Mouse (Mus musculus) midbrain, embryonic 10.5 days (tissue): ENCODE measurements around the gene Ncoa3. TPM values are rescaled to one million over a fixed set of nuclear protein-coding genes. Genes with fewer than 3 reads are reported as not detected.

Experiments
- DNase-seq: peaks from one replicate; pipeline ENCODE4 v3.0.0-alpha.2; 2017; ENCODE audit warnings: low spot score
- H3K27ac ChIP-seq: fragments of 300-500 bp; sonication (generic); replicated peaks from 2 replicates; pipeline ENCODE4 v1.5.1; 2016; ENCODE audit warnings: mild to moderate bottlenecking
- H3K27me3 ChIP-seq: fragments of 300-500 bp; sonication (generic); 2 replicates; pipeline ENCODE4 v1.6.1; 2016; ENCODE audit warnings: low read depth, mild to moderate bottlenecking; ENCODE audit not compliant: poor library complexity, severe bottlenecking
- H3K36me3 ChIP-seq: fragments of 300-500 bp; sonication (generic); 2 replicates; pipeline ENCODE4 v1.6.1; 2016; ENCODE audit warnings: mild to moderate bottlenecking, moderate library complexity
- H3K4me1 ChIP-seq: fragments of 300-500 bp; sonication (generic); 2 replicates; pipeline ENCODE4 v1.6.1; 2016
- H3K4me3 ChIP-seq: fragments of 300-500 bp; sonication (generic); 2 replicates; pipeline ENCODE4 v1.5.1; 2016; ENCODE audit warnings: mild to moderate bottlenecking, moderate library complexity
- H3K9me3 ChIP-seq: fragments of 300-500 bp; sonication (generic); replicated peaks from 2 replicates; pipeline ENCODE4 v1.6.1; 2016; ENCODE audit warnings: mild to moderate bottlenecking
- WGBS: fragments of 180-500 bp; shearing (Covaris S2); methylation state at CpG from one replicate; pipeline ENCODE4 v1.1.7; 2016; 5-methylcytosine and 5-hydroxymethylcytosine counted together
- polyA plus RNA-seq: library from polyadenylated mRNA; unstranded; fragments of >200 nt; fragmentation: Nextera tagmentation; extraction: Ambion mirVana; gene quantifications from 2 replicates; pipeline ENCODE4 v1.2.1, GENCODE M21; 2016

Ncoa3 gene
- polyA plus RNA-seq, 1 experiment from 2014 or later = 15.2 TPM

GRCm38 (mm10) chr2:166051966-166052365, 59.5 kb downstream of the Ncoa3 start:
- WGBS = 92% methylated on average over 7 of the region's 7 CpGs

DNA sequence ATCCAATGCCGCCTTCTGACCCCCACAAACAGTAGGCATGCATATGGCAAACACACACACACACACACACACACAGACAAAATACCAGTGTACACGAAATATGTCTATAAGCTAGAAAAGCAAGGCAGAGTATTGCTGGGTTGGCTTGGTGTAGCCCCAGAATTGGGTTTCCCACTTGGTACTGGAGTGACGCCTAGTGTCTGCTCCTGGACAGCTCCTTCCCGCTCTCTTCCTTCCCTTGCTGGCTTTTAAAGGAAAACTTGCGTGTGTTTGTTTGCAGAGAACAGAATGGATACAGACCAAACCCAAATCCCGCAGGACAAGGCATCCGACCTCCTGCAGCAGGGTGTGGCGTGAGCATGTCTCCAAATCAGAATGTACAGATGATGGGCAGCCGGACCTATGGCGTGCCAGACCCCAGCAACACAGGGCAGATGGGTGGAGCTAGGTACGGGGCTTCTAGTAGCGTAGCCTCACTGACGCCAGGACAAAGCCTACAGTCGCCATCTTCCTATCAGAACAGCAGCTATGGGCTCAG, 61.6 kb downstream of the Ncoa3 start:
- no peaks in the 10 kb centered on the region for H3K9me3 ChIP-seq
- DNase-seq = no peak
- H3K36me3 ChIP-seq = peaks cover 97% of the 10 kb centered on the region
- H3K27ac ChIP-seq = no peak overlapping the region
- WGBS = 93% methylated on average over 14 of the region's 14 CpGs
- H3K4me1 ChIP-seq = no peaks in the 10 kb centered on the region
- no peak overlapping the region for H3K4me3 ChIP-seq
- H3K27me3 ChIP-seq = no peaks in the 10 kb centered on the region

More at GRCm38 (mm10) chr2:166051966-166052365, 59.5 kb downstream of the Ncoa3 start:
- H3K27ac ChIP-seq = no peak overlapping the region
- no peaks in the 10 kb centered on the region for H3K9me3 ChIP-seq
- peaks cover 99% of the 10 kb centered on the region for H3K36me3 ChIP-seq
- H3K4me1 ChIP-seq = no peaks in the 10 kb centered on the region
- no peaks in the 10 kb centered on the region for H3K27me3 ChIP-seq
- no peak for DNase-seq
- H3K4me3 ChIP-seq = no peak overlapping the region

- Histone ChIP-seq H3K9me3 (no peaks in the 10 kb centered on the region), H3K27me3 (no peaks in the 10 kb centered on the region), H3K4me1 (no peaks in the 10 kb centered on the region), H3K27ac (no peak overlapping the region), H3K36me3 (peaks cover 97% of the 10 kb centered on the region), H3K4me3 (no peak overlapping the region)
- no peak for DNase-seq
- WGBS = 80% methylated on average over 7 of the region's 7 CpGs
Measured at GRCm38 (mm10) chr2:166059684-166060423, 67.4 kb downstream of the Ncoa3 start.

- DNase-seq = no peak
- H3K36me3 ChIP-seq = peaks cover 95% of the 10 kb centered on the region
- H3K4me1 ChIP-seq = no peaks in the 10 kb centered on the region
- no peaks in the 10 kb centered on the region for H3K9me3 ChIP-seq
- no peaks in the 10 kb centered on the region for H3K27me3 ChIP-seq
- H3K4me3 ChIP-seq = no peak overlapping the region
- 83% methylated on average over 1 of the region's 1 CpGs for whole genome bisulfite sequencing
- H3K27ac ChIP-seq = no peak overlapping the region
Measured at GRCm38 (mm10) chr2:166062008-166062407, 69.6 kb downstream of the Ncoa3 start.

- Histone ChIP-seq H3K9me3 (no peaks in the 10 kb centered on the region), H3K4me3 (no peak overlapping the region), H3K36me3 (peaks cover 96% of the 10 kb centered on the region), H3K4me1 (no peaks in the 10 kb centered on the region), H3K27me3 (no peaks in the 10 kb centered on the region), H3K27ac (no peak overlapping the region)
- 93% methylated on average over 8 of the region's 8 CpGs for WGBS
- no peak for DNase-seq
Measured at GRCm38 (mm10) chr2:166062431-166062830, 70.0 kb downstream of the Ncoa3 start.

- Histone ChIP-seq H3K27me3 (no peaks in the 10 kb centered on the region), H3K4me1 (no peaks in the 10 kb centered on the region), H3K27ac (no peak overlapping the region), H3K4me3 (no peak overlapping the region), H3K36me3 (peaks cover 96% of the 10 kb centered on the region), H3K9me3 (no peaks in the 10 kb centered on the region)
- DNase-seq = no peak
- 75% methylated on average over 4 of the region's 4 CpGs for WGBS
Measured at GRCm38 (mm10) chr2:166066434-166066833, 74.0 kb downstream of the Ncoa3 start.

DNA sequence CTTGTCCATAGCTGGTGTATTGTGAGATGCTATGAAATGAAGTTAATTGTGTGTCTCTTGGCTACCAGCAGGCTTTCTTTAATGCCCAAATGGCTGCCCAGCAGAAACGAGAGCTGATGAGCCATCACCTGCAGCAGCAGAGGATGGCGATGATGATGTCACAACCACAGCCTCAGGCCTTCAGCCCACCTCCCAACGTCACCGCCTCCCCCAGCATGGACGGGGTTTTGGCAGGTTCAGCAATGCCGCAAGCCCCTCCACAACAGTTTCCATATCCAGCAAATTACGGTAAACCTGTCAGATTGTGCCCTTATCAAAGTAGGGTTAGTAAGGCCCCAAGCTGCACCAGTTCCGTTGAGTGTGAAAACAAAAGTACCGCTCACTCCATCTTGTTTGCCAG, 75.8 kb downstream of the Ncoa3 start:
- Histone ChIP-seq H3K27ac (no peak overlapping the region), H3K27me3 (no peaks in the 10 kb centered on the region), H3K36me3 (peaks cover 95% of the 10 kb centered on the region), H3K9me3 (no peaks in the 10 kb centered on the region), H3K4me1 (no peaks in the 10 kb centered on the region), H3K4me3 (no peak overlapping the region)
- no peak for DNase-seq
- WGBS = 96% methylated on average over 9 of the region's 9 CpGs

DNA sequence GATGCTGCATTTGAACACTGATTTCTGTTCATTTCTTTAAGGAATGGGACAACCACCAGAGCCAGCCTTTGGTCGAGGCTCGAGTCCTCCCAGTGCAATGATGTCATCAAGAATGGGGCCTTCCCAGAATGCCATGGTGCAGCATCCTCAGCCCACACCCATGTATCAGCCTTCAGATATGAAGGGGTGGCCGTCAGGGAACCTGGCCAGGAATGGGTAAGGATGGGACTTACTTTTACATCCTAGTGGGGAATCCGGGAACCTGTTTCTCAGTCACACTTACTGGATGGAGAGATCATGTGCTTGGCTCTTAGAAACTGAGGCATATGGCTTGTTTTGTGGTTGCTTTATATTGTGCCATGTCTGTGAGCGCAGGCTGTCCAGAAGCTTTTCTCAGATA, 76.7 kb downstream of the Ncoa3 start:
- Histone ChIP-seq H3K4me1 (peaks cover 3% of the 10 kb centered on the region), H3K27me3 (no peaks in the 10 kb centered on the region), H3K9me3 (no peaks in the 10 kb centered on the region), H3K27ac (no peak overlapping the region), H3K36me3 (peaks cover 94% of the 10 kb centered on the region), H3K4me3 (no peak overlapping the region)
- WGBS = 92% methylated on average over 5 of the region's 5 CpGs
- no peak for DNase-seq

DNA sequence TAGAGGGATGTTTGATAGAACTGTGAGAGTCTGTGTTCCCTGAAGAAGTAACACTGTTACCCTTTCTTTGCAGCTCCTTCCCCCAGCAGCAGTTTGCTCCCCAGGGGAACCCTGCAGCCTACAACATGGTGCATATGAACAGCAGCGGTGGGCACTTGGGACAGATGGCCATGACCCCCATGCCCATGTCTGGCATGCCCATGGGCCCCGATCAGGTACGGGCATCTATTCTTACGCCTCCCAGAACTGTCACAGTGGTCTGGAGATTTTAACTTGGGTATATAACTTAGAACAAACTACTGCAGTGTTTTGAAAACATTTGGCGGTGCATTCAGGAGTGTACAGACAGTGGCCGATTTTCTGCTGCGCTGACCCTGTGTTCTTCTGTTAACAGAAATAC, 77.3 kb downstream of the Ncoa3 start:
- H3K36me3 ChIP-seq = peaks cover 90% of the 10 kb centered on the region
- WGBS = 96% methylated on average over 7 of the region's 7 CpGs

GRCm38 (mm10) chr2:166071481-166071880, 79.0 kb downstream of the Ncoa3 start:
- Histone ChIP-seq H3K36me3 (peaks cover 82% of the 10 kb centered on the region), H3K4me1 (peaks cover 12% of the 10 kb centered on the region), H3K4me3 (no peak overlapping the region), H3K27ac (no peak overlapping the region), H3K27me3 (no peaks in the 10 kb centered on the region), H3K9me3 (no peaks in the 10 kb centered on the region)
- WGBS = 95% methylated on average over 5 of the region's 5 CpGs
- DNase-seq = no peak

More for the DNA sequence above, 77.3 kb downstream of the Ncoa3 start:
- peaks cover 8% of the 10 kb centered on the region for H3K4me1 ChIP-seq
- no peaks in the 10 kb centered on the region for H3K27me3 ChIP-seq
- H3K27ac ChIP-seq = no peak overlapping the region
- no peak overlapping the region for H3K4me3 ChIP-seq
- no peaks in the 10 kb centered on the region for H3K9me3 ChIP-seq
- DNase-seq = no peak

- Histone ChIP-seq H3K9me3 (no peaks in the 10 kb centered on the region), H3K27ac (no peak overlapping the region), H3K4me3 (no peak overlapping the region), H3K36me3 (peaks cover 78% of the 10 kb centered on the region), H3K4me1 (peaks cover 12% of the 10 kb centered on the region), H3K27me3 (no peaks in the 10 kb centered on the region)
- no peak for DNase-seq
- 90% methylated on average over 9 of the region's 9 CpGs for WGBS
Measured at GRCm38 (mm10) chr2:166071889-166072288, 79.5 kb downstream of the Ncoa3 start.

- Histone ChIP-seq H3K4me1 (peaks cover 12% of the 10 kb centered on the region), H3K36me3 (peaks cover 79% of the 10 kb centered on the region), H3K27ac (no peak overlapping the region), H3K4me3 (no peak overlapping the region), H3K9me3 (no peaks in the 10 kb centered on the region), H3K27me3 (no peaks in the 10 kb centered on the region)
- no peak for DNase-seq
- WGBS = 87% methylated on average over 10 of the region's 10 CpGs
Measured at GRCm38 (mm10) chr2:166073082-166073481, 80.6 kb downstream of the Ncoa3 start.

- Histone ChIP-seq H3K36me3 (peaks cover 79% of the 10 kb centered on the region), H3K27ac (peak overlapping the region; percentile 47; the same call in 1 of the 2 replicates), H3K4me1 (peaks cover 12% of the 10 kb centered on the region), H3K9me3 (no peaks in the 10 kb centered on the region), H3K27me3 (no peaks in the 10 kb centered on the region), H3K4me3 (no peak overlapping the region)
- DNase-seq = no peak
- 68% methylated on average over 6 of the region's 6 CpGs for WGBS
Measured at GRCm38 (mm10) chr2:166074322-166074721, 81.9 kb downstream of the Ncoa3 start.
